Mouse (Mus musculus) MEL (cell line): ENCODE measurements at regions not wholly inside any gene's neighbourhood (a gene's known extent, or its start where the extent isn't known, plus 50 kb on each side); places are given as distances from the start of the nearest gene placed in this dataset.

ENCODE experiments used
- DNase-seq: peaks from one replicate; pipeline ENCODE4 v3.0.0; 2011; ENCODE audit warnings: low read depth, low spot score
- H3K27ac ChIP-seq: 2 replicates; pipeline ENCODE4 v1.5.1; 2012; ENCODE audit warnings: low read depth, mild to moderate bottlenecking, control low read depth, low read length, moderate library complexity; ENCODE audit not compliant: control insufficient read depth
- H3K27me3 ChIP-seq, 2 experiments: fragments of 150-350 bp in 1 of 2; sonication (generic) in 1 of 2; 2 replicates each; pipeline ENCODE4 v1.6.1; 2012; ENCODE audit warnings: low read length in 2 of 2, mild to moderate bottlenecking in 2 of 2, improper control_type of control experiment in 1 of 2, moderate library complexity in 1 of 2; ENCODE audit not compliant: insufficient read depth in 2 of 2, control insufficient read depth in 1 of 2
- H3K36me3 ChIP-seq, 2 experiments: 2 replicates each; pipeline ENCODE4 v1.6.1; 2012 to 2014; ENCODE audit warnings: low read length in 2 of 2, improper control_type of control experiment in 1 of 2, inconsistent platforms in 1 of 2, mild to moderate bottlenecking in 1 of 2; ENCODE audit not compliant: insufficient read depth in 2 of 2, control insufficient read depth in 1 of 2
- H3K4me1 ChIP-seq, 2 experiments: fragments of 150-350 bp in 1 of 2; sonication (generic) in 1 of 2; 2 replicates each; pipeline ENCODE4 v1.6.1; 2012; ENCODE audit warnings: low read length in 2 of 2, improper control_type of control experiment in 1 of 2, mild to moderate bottlenecking in 1 of 2; ENCODE audit not compliant: insufficient read depth in 2 of 2, control insufficient read depth in 1 of 2
- H3K4me3 ChIP-seq, 2 experiments: fragments of 150-350 bp in 1 of 2; sonication (generic) in 1 of 2; 2 replicates each; pipeline ENCODE4 v1.5.1; 2012; ENCODE audit warnings: low read depth in 2 of 2, low read length in 2 of 2, mild to moderate bottlenecking in 2 of 2, moderate library complexity in 2 of 2, control low read depth in 1 of 2, improper control_type of control experiment in 1 of 2; ENCODE audit not compliant: control insufficient read depth in 1 of 2, insufficient read depth in 1 of 2
- H3K79me2 ChIP-seq: 2 replicates; pipeline ENCODE4 v1.6.1; 2012; ENCODE audit warnings: mild to moderate bottlenecking, low read length, moderate library complexity; ENCODE audit not compliant: control insufficient read depth, poor library complexity, insufficient read depth
- H3K9ac ChIP-seq: 2 replicates; pipeline ENCODE4 v1.6.1; 2012; ENCODE audit warnings: low read depth, mild to moderate bottlenecking, control low read depth, low read length, moderate library complexity; ENCODE audit not compliant: control insufficient read depth, poor library complexity, severe bottlenecking
- H3K9me3 ChIP-seq: fragments of 150-350 bp; sonication (generic); replicated peaks from 2 replicates; pipeline ENCODE4 v1.6.1; 2012; ENCODE audit warnings: mild to moderate bottlenecking, low read length, improper control_type of control experiment, moderate library complexity; ENCODE audit not compliant: insufficient read depth
- BHLHE40 ChIP-seq: IDR thresholded peaks from 2 replicates; pipeline ENCODE4 v1.6.1; 2012; ENCODE audit warnings: low read depth, mild to moderate bottlenecking, inconsistent platforms, low read length, improper control_type of control experiment, borderline replicate concordance
- CHD1 ChIP-seq: IDR thresholded peaks from 2 replicates; pipeline ENCODE4 v1.6.1; 2012; ENCODE audit warnings: low read depth, mild to moderate bottlenecking, inconsistent platforms, low read length, improper control_type of control experiment
- EP300 ChIP-seq, 2 experiments: IDR thresholded peaks; 2 replicates each; pipeline ENCODE4 v1.6.1; 2011; ENCODE audit warnings: improper control_type of control experiment in 2 of 2, low read length in 2 of 2, low read depth in 1 of 2, mild to moderate bottlenecking in 1 of 2
- ETS1 ChIP-seq: IDR thresholded peaks from 2 replicates; pipeline ENCODE4 v1.6.1; 2012; ENCODE audit warnings: low read depth, mild to moderate bottlenecking, inconsistent platforms, low read length, improper control_type of control experiment, moderate library complexity
- GABPA ChIP-seq: IDR thresholded peaks from 2 replicates; pipeline ENCODE4 v1.6.1; 2012; ENCODE audit warnings: low read depth, mild to moderate bottlenecking, inconsistent platforms, low read length, improper control_type of control experiment, moderate library complexity
- HCFC1 ChIP-seq: IDR thresholded peaks from 2 replicates; pipeline ENCODE4 v1.6.1; 2012; ENCODE audit warnings: low read depth, mild to moderate bottlenecking, inconsistent platforms, low read length, improper control_type of control experiment, moderate library complexity
- JUND ChIP-seq: IDR thresholded peaks from 2 replicates; pipeline ENCODE4 v1.6.1; 2011; ENCODE audit warnings: low read depth, mild to moderate bottlenecking, improper control_type of control experiment, low read length
- KAT2A ChIP-seq: conservative IDR thresholded peaks from 2 replicates; pipeline ENCODE4 v1.6.1; 2012; ENCODE audit warnings: low read depth, low read length, improper control_type of control experiment, inconsistent platforms
- MAFK ChIP-seq: IDR thresholded peaks from 2 replicates; pipeline ENCODE4 v1.6.1; 2011; ENCODE audit warnings: low read depth, mild to moderate bottlenecking, low read length, improper control_type of control experiment, borderline replicate concordance
- MAZ ChIP-seq: IDR thresholded peaks from 2 replicates; pipeline ENCODE4 v1.6.1; 2012; ENCODE audit warnings: low read depth, mild to moderate bottlenecking, inconsistent platforms, low read length, improper control_type of control experiment
- MXI1 ChIP-seq: IDR thresholded peaks from 2 replicates; pipeline ENCODE4 v1.6.1; 2011; ENCODE audit warnings: mild to moderate bottlenecking, low read depth, low read length, improper control_type of control experiment
- MYB ChIP-seq: IDR thresholded peaks from 2 replicates; pipeline ENCODE4 v1.6.1; 2011; ENCODE audit warnings: mild to moderate bottlenecking, low read depth, low read length, improper control_type of control experiment
- NELFE ChIP-seq: IDR thresholded peaks from 2 replicates; pipeline ENCODE4 v1.6.1; 2011; ENCODE audit warnings: low read depth, low read length, improper control_type of control experiment
- POLR2A ChIP-seq, 2 experiments: IDR thresholded peaks; 2 replicates each; pipeline ENCODE4 v1.6.1; 2011 to 2012; ENCODE audit warnings: low read length in 2 of 2, mild to moderate bottlenecking in 2 of 2, control low read depth in 1 of 2, improper control_type of control experiment in 1 of 2, low read depth in 1 of 2, moderate library complexity in 1 of 2; ENCODE audit not compliant: control insufficient read depth in 1 of 2, insufficient read depth in 1 of 2, poor library complexity in 1 of 2
- POLR2AphosphoS2 ChIP-seq: IDR thresholded peaks from 2 replicates; pipeline ENCODE4 v1.6.1; 2011; ENCODE audit warnings: low read length, improper control_type of control experiment
- POLR2AphosphoS5 ChIP-seq: IDR thresholded peaks from 2 replicates; pipeline ENCODE4 v1.6.1; 2012; ENCODE audit warnings: low read depth, borderline replicate concordance, mild to moderate bottlenecking, inconsistent platforms, low read length, moderate library complexity, mixed read lengths
- RCOR1 ChIP-seq: IDR thresholded peaks from 2 replicates; pipeline ENCODE4 v1.6.1; 2012; ENCODE audit warnings: low read depth, mild to moderate bottlenecking, inconsistent platforms, low read length, improper control_type of control experiment
- SIN3A ChIP-seq: IDR thresholded peaks from 2 replicates; pipeline ENCODE4 v1.6.1; 2012; ENCODE audit warnings: low read length, improper control_type of control experiment, inconsistent platforms
- TBP ChIP-seq: IDR thresholded peaks from 2 replicates; pipeline ENCODE4 v1.8.0; 2011; ENCODE audit warnings: low read depth, low read length, improper control_type of control experiment
- TCF12 ChIP-seq: IDR thresholded peaks from 2 replicates; pipeline ENCODE4 v1.6.1; 2014; ENCODE audit warnings: low read depth, mild to moderate bottlenecking, inconsistent platforms, low read length, improper control_type of control experiment, moderate library complexity
- UBTF ChIP-seq: IDR thresholded peaks from 2 replicates; pipeline ENCODE4 v1.6.1; 2012; ENCODE audit warnings: low read depth, mild to moderate bottlenecking, inconsistent platforms, low read length, improper control_type of control experiment, moderate library complexity, borderline replicate concordance; ENCODE audit not compliant: insufficient read depth
- USF2 ChIP-seq, 2 experiments: IDR thresholded peaks; 2 replicates each; pipeline ENCODE4 v1.6.1; 2011 to 2012; ENCODE audit warnings: improper control_type of control experiment in 2 of 2, low read length in 2 of 2, borderline replicate concordance in 1 of 2, inconsistent platforms in 1 of 2, low read depth in 1 of 2, mild to moderate bottlenecking in 1 of 2; ENCODE audit not compliant: insufficient read depth in 1 of 2
- ZKSCAN1 ChIP-seq: IDR thresholded peaks from 2 replicates; pipeline ENCODE4 v1.6.1; 2012; ENCODE audit warnings: low read depth, mild to moderate bottlenecking, inconsistent platforms, low read length, improper control_type of control experiment, moderate library complexity
- ZMIZ1 ChIP-seq: IDR thresholded peaks from 2 replicates; pipeline ENCODE4 v1.6.1; 2012; ENCODE audit warnings: low read depth, mild to moderate bottlenecking, inconsistent platforms, low read length, improper control_type of control experiment, moderate library complexity

DNA sequence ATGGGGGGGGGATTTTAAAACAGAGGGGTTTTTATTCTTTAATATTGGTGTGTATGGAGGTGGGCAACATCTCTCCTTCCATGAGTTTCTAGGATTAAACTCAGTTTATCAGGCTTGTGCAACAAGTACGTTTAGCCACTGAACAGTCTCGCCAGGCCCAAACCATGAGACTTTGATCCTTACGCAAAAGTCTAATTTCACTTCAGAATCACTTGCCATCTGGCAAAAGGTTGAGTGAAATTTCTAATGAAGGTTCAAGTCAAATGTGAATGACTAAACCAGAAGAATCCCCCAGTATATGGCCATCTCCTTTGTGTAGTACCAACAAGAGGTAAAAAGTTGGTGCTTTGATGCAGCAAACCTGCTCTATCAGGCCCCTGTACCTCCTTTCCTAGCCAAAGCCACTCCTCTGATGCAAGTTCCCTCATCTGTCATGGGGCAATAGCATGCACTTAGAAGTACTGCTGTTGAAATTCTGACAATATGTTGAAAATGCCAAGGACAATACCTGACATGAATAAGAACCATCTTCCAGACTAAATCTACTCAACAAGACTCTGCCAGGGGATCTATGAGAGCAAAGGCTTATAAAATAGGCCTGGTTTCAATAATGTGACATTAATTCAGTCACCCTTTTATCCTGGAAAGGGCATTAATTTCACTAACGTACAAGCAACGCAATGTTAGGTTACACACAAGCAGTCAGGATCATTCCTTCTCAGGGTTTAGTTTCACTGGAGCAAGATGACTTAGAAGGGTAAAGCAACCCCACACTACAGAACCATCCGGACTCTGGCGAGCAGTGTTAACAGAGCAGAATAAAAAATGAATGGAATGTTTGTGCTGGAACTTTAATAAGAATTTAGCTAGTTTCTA lies 51.9 kb upstream of the Nampt start:
- DNase-seq = no peak

DNA sequence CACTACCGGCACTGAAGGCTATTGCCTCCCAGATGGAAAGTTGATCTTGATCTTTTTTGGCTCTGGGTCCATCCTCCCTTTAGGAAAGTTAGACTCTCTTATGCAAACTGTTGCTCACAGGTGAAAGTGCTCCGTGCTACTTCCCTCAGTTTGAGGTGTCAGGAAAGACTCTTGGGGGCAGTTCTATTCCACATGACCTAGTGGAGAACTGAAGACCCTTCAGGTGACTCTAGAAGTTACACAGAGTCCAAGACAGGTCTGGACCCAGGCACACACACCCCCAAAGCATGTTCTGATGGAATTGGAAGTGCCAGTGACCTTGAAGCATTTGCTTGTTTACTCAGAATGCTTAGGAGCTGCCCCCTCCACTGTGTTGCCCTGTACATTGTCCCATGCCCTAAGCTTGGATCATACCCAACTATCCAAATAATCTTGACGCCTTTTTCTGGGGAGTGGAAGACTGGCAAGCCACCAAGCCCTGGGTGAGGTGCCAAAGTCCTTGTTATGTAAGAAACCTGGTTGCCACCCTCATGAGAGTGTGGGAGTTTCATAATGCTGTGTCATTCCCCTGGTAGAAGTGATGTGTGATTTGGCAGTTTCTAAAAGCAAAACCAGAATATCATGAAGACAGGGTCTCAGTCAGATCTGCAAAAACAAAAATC lies 51.1 kb upstream of the Nampt start:
- no peaks in the 10 kb centered on the region for H3K4me1 ChIP-seq
- H3K4me3 ChIP-seq = no peak overlapping the region
- no peak for TF ChIP-seq KAT2A
- no peak for TF ChIP-seq POLR2AphosphoS2
- no peak for TF ChIP-seq MAZ
- TF ChIP-seq ZMIZ1 = no peak
- TF ChIP-seq ETS1 = no peak
- no peak for TF ChIP-seq SIN3A
- TF ChIP-seq HCFC1 = no peak
- TF ChIP-seq GABPA = no peak
- TF ChIP-seq BHLHE40 = no peak
- no peak for TF ChIP-seq MXI1
- no peak for TF ChIP-seq EP300 (IDR thresholded peaks at IDR 0.05; ENCODE audit: low read depth in 1 of 2, low read length in 2 of 2)
- no peak for TF ChIP-seq JUND
- no peak for TF ChIP-seq CHD1
- TF ChIP-seq POLR2AphosphoS5 = no peak
- TF ChIP-seq NELFE = no peak
- TF ChIP-seq ZKSCAN1 = no peak
- no peak for TF ChIP-seq MAFK
- H3K27me3 ChIP-seq = no peaks in the 10 kb centered on the region; a peak in 1 of 4 replicates
- H3K9ac ChIP-seq = no peak overlapping the region
- DNase-seq = no peak
- H3K27ac ChIP-seq = no peak overlapping the region
- H3K79me2 ChIP-seq = no peaks in the 10 kb centered on the region
- H3K9me3 ChIP-seq = no peaks in the 10 kb centered on the region
- no peaks in the 10 kb centered on the region for H3K36me3 ChIP-seq

More for the DNA sequence above, 51.9 kb upstream of the Nampt start:
- H3K79me2 ChIP-seq = no peaks in the 10 kb centered on the region
- no peak for TF ChIP-seq UBTF
- TF ChIP-seq RCOR1 = no peak
- no peak for TF ChIP-seq HCFC1
- no peak for TF ChIP-seq CHD1
- no peak for TF ChIP-seq ETS1
- no peak for TF ChIP-seq MYB
- no peak for TF ChIP-seq USF2 (IDR thresholded peaks at IDR 0.05; ENCODE audit: borderline replicate concordance in 1 of 2, insufficient read depth in 1 of 2, low read depth in 1 of 2, low read length in 2 of 2)
- no peak for TF ChIP-seq KAT2A
- no peak for TF ChIP-seq POLR2A (IDR thresholded peaks at IDR 0.05; ENCODE audit: control insufficient read depth in 1 of 2, insufficient read depth in 1 of 2, low read depth in 1 of 2, low read length in 2 of 2, poor library complexity in 1 of 2)
- no peak for TF ChIP-seq TCF12
- TF ChIP-seq TBP = no peak
- no peak for TF ChIP-seq POLR2AphosphoS2
- TF ChIP-seq EP300 (IDR thresholded peaks at IDR 0.05; ENCODE audit: low read depth in 1 of 2, low read length in 2 of 2) = no peak
- no peaks in the 10 kb centered on the region for H3K36me3 ChIP-seq
- H3K27me3 ChIP-seq = no peaks in the 10 kb centered on the region; a peak in 1 of 4 replicates
- H3K9me3 ChIP-seq = no peaks in the 10 kb centered on the region
- no peak overlapping the region for H3K4me3 ChIP-seq
- H3K9ac ChIP-seq = no peak overlapping the region
- no peak overlapping the region for H3K27ac ChIP-seq
- H3K4me1 ChIP-seq = no peaks in the 10 kb centered on the region
